Mouse (Mus musculus) liver, embryonic 14 days (tissue): Measurements from ENCODE around the gene Rbm14. TPM values are rescaled to one million over a fixed set of nuclear protein-coding genes. Genes with fewer than 3 reads are reported as not detected.

ENCODE experiments used
- polyA plus RNA-seq: library from polyadenylated mRNA; depleted of rRNA; stranded (reverse); fragments of >200 nt; gene quantifications from 2 replicates; pipeline ENCODE4 v1.2.3, GENCODE M21; 2012; rRNA removed

Rbm14 gene
- polyA plus RNA-seq: 21.1 and 24.5 TPM in 2 replicates

GRCm38 (mm10) chr19:4811063-4811908 lies at the start of gene Rbm14, which contains the start of gene Gm21992:
TSS of gene Rbm14 (minus strand) at chr19:4811634.
TSS of gene Gm21992 (minus strand) at chr19:4811612.

GRCm38 (mm10) chr19:4854552-4855469 lies 43.4 kb upstream of the Rbm14 start, which contains the start of gene Ctsf:
TSS of gene Ctsf (plus strand) at chr19:4855130.

GRCm38 (mm10) chr19:4839149-4839548 lies 27.7 kb upstream of the Rbm14 start, which contains the start of the genes Ccs and Ccdc87:
TSS of gene Ccs (minus strand) at chr19:4839332.
TSS of gene Ccdc87 (plus strand) at chr19:4839366.

GRCm38 (mm10) chr19:4793831-4794422 lies 17.5 kb downstream of the Rbm14 start, which contains the start of gene Rbm4:
TSS of gene Rbm4 (minus strand) at chr19:4793901.

GRCm38 (mm10) chr19:4756193-4756911 lies 55.1 kb downstream of the Rbm14 start, which contains the start of gene Rbm4b:
TSS of gene Rbm4b (plus strand) at chr19:4756497.

Other genes starting within 250 kb of the Rbm14 start
- gene Lrfn4, start 196.0 kb downstream of the Rbm14 start, polyA plus RNA-seq: 1.6 and 1.8 TPM in 2 replicates
- 16.4 and 19.9 TPM in 2 replicates for gene Rce1, start 186.0 kb downstream of the Rbm14 start, polyA plus RNA-seq
- 0.01 and 0.09 TPM in 2 replicates for gene Gm960, start 113.0 kb downstream of the Rbm14 start, polyA plus RNA-seq
- gene Sptbn2, start 100.5 kb downstream of the Rbm14 start, polyA plus RNA-seq: 0.03 and 0.07 TPM in 2 replicates
- 3.7 and 4.5 TPM in 2 replicates for gene Rbm4b, start 55.1 kb downstream of the Rbm14 start, polyA plus RNA-seq
- gene Rbm4, start 17.7 kb downstream of the Rbm14 start, polyA plus RNA-seq: 29.1 and 29.7 TPM in 2 replicates
- gene Gm21992, start within 50 bp of the Rbm14 start, polyA plus RNA-seq: 11.0 and 13.2 TPM in 2 replicates
- 38.2 and 41.7 TPM in 2 replicates for gene Ccs, start 27.7 kb upstream of the Rbm14 start, polyA plus RNA-seq
- gene Ccdc87, start 27.7 kb upstream of the Rbm14 start, polyA plus RNA-seq: 0.01 TPM in 1 of 2 replicates, not detected in the other
- gene Ctsf, start 43.5 kb upstream of the Rbm14 start, polyA plus RNA-seq: 20.1 and 21.8 TPM in 2 replicates
- 0.31 and 0.43 TPM in 2 replicates for gene Actn3, start 66.3 kb upstream of the Rbm14 start, polyA plus RNA-seq
- gene Zdhhc24, start 67.0 kb upstream of the Rbm14 start, polyA plus RNA-seq: 14.7 and 16.8 TPM in 2 replicates
- gene Bbs1, start 95.0 kb upstream of the Rbm14 start, polyA plus RNA-seq: 0.98 and 1.1 TPM in 2 replicates
- 27.2 and 27.5 TPM in 2 replicates for gene Dpp3, start 116.7 kb upstream of the Rbm14 start, polyA plus RNA-seq
- 0.05 and 0.09 TPM in 2 replicates for gene Peli3, start 131.5 kb upstream of the Rbm14 start, polyA plus RNA-seq
- 33.6 and 36.8 TPM in 2 replicates for gene Mrpl11, start 150.5 kb upstream of the Rbm14 start, polyA plus RNA-seq
- 0.09 TPM in 2 replicates for gene Npas4, start 178.7 kb upstream of the Rbm14 start, polyA plus RNA-seq
- 2.1 and 2.6 TPM in 2 replicates for gene Slc29a2, start 212.2 kb upstream of the Rbm14 start, polyA plus RNA-seq
- 2.6 and 3.7 TPM in 2 replicates for gene B4gat1, start 227.2 kb upstream of the Rbm14 start, polyA plus RNA-seq
- gene AC124502.3, start 227.3 kb upstream of the Rbm14 start, polyA plus RNA-seq: 0.69 and 1.0 TPM in 2 replicates
- gene Brms1, start 229.7 kb upstream of the Rbm14 start, polyA plus RNA-seq: 19.9 and 20.8 TPM in 2 replicates
- gene Rin1, start 238.8 kb upstream of the Rbm14 start, polyA plus RNA-seq: 0.26 and 0.45 TPM in 2 replicates